Mouse (Mus musculus): ENCODE results near the gene Ier2. TPM values are rescaled to one million over a fixed set of nuclear protein-coding genes. Genes with fewer than 3 reads are reported as not detected.
A peak's percentile ranks its signal among the peaks of the same experiment; 100 is the strongest.

The Ier2 gene
- total and polyA plus RNA-seq, 3 experiments: 43.1 to 112 (median 64.9) TPM

- Histone ChIP-seq H3K27me3 (ENCODE audit: insufficient read depth, low read length) (peaks cover 40% of the 10 kb centered on the region), H3K4me1 (ENCODE audit: insufficient read depth, low read depth, low read length) (peaks cover 38% of the 10 kb centered on the region), H3K4me3 (ENCODE audit: low read depth, low read length) (peak overlapping the region; percentile 76), H3K9me3 (replicated peaks) (no peaks in the 10 kb centered on the region), H3K36me3 (replicated peaks) (no peaks in the 10 kb centered on the region)
- ATAC-seq (ENCODE audit: extremely low read depth, insufficient number of reproducible peaks, low FRiP score, poor library complexity, severe bottlenecking) (peak; percentile 57; the same call in 1 of the 2 replicates), DNase-seq (ENCODE audit: low spot score) (peak; percentile 94)
- TF ChIP-seq CTCF (IDR thresholded peaks at IDR 0.05; ENCODE audit: low read depth, low read length): peak; percentile 72; the same call in 1 of the 2 replicates
- no peak for TF ChIP-seq TAL1 (conservative IDR thresholded peaks at IDR 0.05; ENCODE audit: low read depth, low read length)
- no peak for TF ChIP-seq GATA1 (IDR thresholded peaks at IDR 0.05; ENCODE audit: borderline replicate concordance, low read length)
Observed at GRCm38 (mm10) chr8:84639162-84640009, 23.3 kb downstream of the Ier2 start.

- no peak for TF ChIP-seq GATA1 (IDR thresholded peaks at IDR 0.05; ENCODE audit: borderline replicate concordance, low read length)
- no peak for TF ChIP-seq GATA2 (IDR thresholded peaks at IDR 0.05; ENCODE audit: borderline replicate concordance, low read depth, low read length)
- no peak for TF ChIP-seq POLR2AphosphoS5 (IDR thresholded peaks at IDR 0.05; ENCODE audit: insufficient replicate concordance, low read depth, low read length)
- no peak for TF ChIP-seq TAL1 (conservative IDR thresholded peaks at IDR 0.05; ENCODE audit: low read depth, low read length)
- no peak for TF ChIP-seq CTCF (IDR thresholded peaks at IDR 0.05; ENCODE audit: low read depth, low read length)
- no peak for ATAC-seq (ENCODE audit: extremely low read depth, insufficient number of reproducible peaks, low FRiP score, poor library complexity, severe bottlenecking)
- H3K9me3 ChIP-seq (replicated peaks): no peaks in the 10 kb centered on the region
- peak; percentile 60 for DNase-seq (ENCODE audit: low spot score)
- H3K4me1 ChIP-seq (ENCODE audit: insufficient read depth, low read depth, low read length): peaks cover 38% of the 10 kb centered on the region
- H3K36me3 ChIP-seq (replicated peaks): no peaks in the 10 kb centered on the region
- H3K27me3 ChIP-seq (ENCODE audit: insufficient read depth, low read length): peaks cover 45% of the 10 kb centered on the region
- peak overlapping the region; percentile 76 for H3K4me3 ChIP-seq (ENCODE audit: low read depth, low read length)
Observed at GRCm38 (mm10) chr8:84638555-84639161, 24.0 kb downstream of the Ier2 start.

GRCm38 (mm10) chr8:84637946-84638554 lies 24.6 kb downstream of the Ier2 start:
- peak overlapping the region; percentile 76 for H3K4me3 ChIP-seq (ENCODE audit: low read depth, low read length)
- DNase-seq (ENCODE audit: low spot score) (no peak), ATAC-seq (ENCODE audit: extremely low read depth, insufficient number of reproducible peaks, low FRiP score, poor library complexity, severe bottlenecking) (no peak)
- TF ChIP-seq POLR2AphosphoS5 (IDR thresholded peaks at IDR 0.05; ENCODE audit: insufficient replicate concordance, low read depth, low read length): no peak
- no peak for TF ChIP-seq CTCF (IDR thresholded peaks at IDR 0.05; ENCODE audit: low read depth, low read length)
- TF ChIP-seq TAL1 (conservative IDR thresholded peaks at IDR 0.05; ENCODE audit: low read depth, low read length): no peak
- no peak for TF ChIP-seq GATA2 (IDR thresholded peaks at IDR 0.05; ENCODE audit: borderline replicate concordance, low read depth, low read length)
- no peak for TF ChIP-seq GATA1 (IDR thresholded peaks at IDR 0.05; ENCODE audit: borderline replicate concordance, low read length)
- no peaks in the 10 kb centered on the region for H3K36me3 ChIP-seq (replicated peaks)
- no peaks in the 10 kb centered on the region for H3K9me3 ChIP-seq (replicated peaks)
- peaks cover 51% of the 10 kb centered on the region for H3K27me3 ChIP-seq (ENCODE audit: insufficient read depth, low read length)
- H3K4me1 ChIP-seq (ENCODE audit: insufficient read depth, low read depth, low read length): peaks cover 36% of the 10 kb centered on the region

- H3K27me3 ChIP-seq (ENCODE audit: insufficient read depth, low read length): peaks cover 57% of the 10 kb centered on the region
- peaks cover 25% of the 10 kb centered on the region for H3K4me1 ChIP-seq (ENCODE audit: insufficient read depth, low read depth, low read length)
- H3K9me3 ChIP-seq (replicated peaks): no peaks in the 10 kb centered on the region
- ATAC-seq (ENCODE audit: extremely low read depth, insufficient number of reproducible peaks, low FRiP score, poor library complexity, severe bottlenecking): no peak
- no peak overlapping the region for H3K4me3 ChIP-seq (ENCODE audit: low read depth, low read length)
- H3K36me3 ChIP-seq (replicated peaks): no peaks in the 10 kb centered on the region
- no peak for DNase-seq (ENCODE audit: low spot score)
- no peak for TF ChIP-seq POLR2AphosphoS5 (IDR thresholded peaks at IDR 0.05; ENCODE audit: insufficient replicate concordance, low read depth, low read length)
- TF ChIP-seq GATA1 (IDR thresholded peaks at IDR 0.05; ENCODE audit: borderline replicate concordance, low read length): no peak
- TF ChIP-seq CTCF (IDR thresholded peaks at IDR 0.05; ENCODE audit: low read depth, low read length): no peak
- no peak for TF ChIP-seq GATA2 (IDR thresholded peaks at IDR 0.05; ENCODE audit: borderline replicate concordance, low read depth, low read length)
- TF ChIP-seq TAL1 (conservative IDR thresholded peaks at IDR 0.05; ENCODE audit: low read depth, low read length): no peak
Observed at GRCm38 (mm10) chr8:84636051-84636691, 26.5 kb downstream of the Ier2 start.

- H3K4me1 ChIP-seq (ENCODE audit: insufficient read depth, low read depth, low read length): peaks cover 20% of the 10 kb centered on the region
- no peak for TF ChIP-seq GATA2 (IDR thresholded peaks at IDR 0.05; ENCODE audit: borderline replicate concordance, low read depth, low read length)
- TF ChIP-seq TAL1 (conservative IDR thresholded peaks at IDR 0.05; ENCODE audit: low read depth, low read length): no peak
- TF ChIP-seq GATA1 (IDR thresholded peaks at IDR 0.05; ENCODE audit: borderline replicate concordance, low read length): no peak
- TF ChIP-seq CTCF (IDR thresholded peaks at IDR 0.05; ENCODE audit: low read depth, low read length): no peak
- H3K4me3 ChIP-seq (ENCODE audit: low read depth, low read length): no peak overlapping the region
- peaks cover 57% of the 10 kb centered on the region for H3K27me3 ChIP-seq (ENCODE audit: insufficient read depth, low read length)
- ATAC-seq (ENCODE audit: extremely low read depth, insufficient number of reproducible peaks, low FRiP score, poor library complexity, severe bottlenecking) (no peak), DNase-seq (ENCODE audit: low spot score) (no peak)
- no peaks in the 10 kb centered on the region for H3K9me3 ChIP-seq (replicated peaks)
- H3K36me3 ChIP-seq (replicated peaks): no peaks in the 10 kb centered on the region
Observed at GRCm38 (mm10) chr8:84635397-84636050, 27.1 kb downstream of the Ier2 start.
